Comparison of ENCODE assay signal across 8 mouse cellular contexts in the genomic region with DNA sequence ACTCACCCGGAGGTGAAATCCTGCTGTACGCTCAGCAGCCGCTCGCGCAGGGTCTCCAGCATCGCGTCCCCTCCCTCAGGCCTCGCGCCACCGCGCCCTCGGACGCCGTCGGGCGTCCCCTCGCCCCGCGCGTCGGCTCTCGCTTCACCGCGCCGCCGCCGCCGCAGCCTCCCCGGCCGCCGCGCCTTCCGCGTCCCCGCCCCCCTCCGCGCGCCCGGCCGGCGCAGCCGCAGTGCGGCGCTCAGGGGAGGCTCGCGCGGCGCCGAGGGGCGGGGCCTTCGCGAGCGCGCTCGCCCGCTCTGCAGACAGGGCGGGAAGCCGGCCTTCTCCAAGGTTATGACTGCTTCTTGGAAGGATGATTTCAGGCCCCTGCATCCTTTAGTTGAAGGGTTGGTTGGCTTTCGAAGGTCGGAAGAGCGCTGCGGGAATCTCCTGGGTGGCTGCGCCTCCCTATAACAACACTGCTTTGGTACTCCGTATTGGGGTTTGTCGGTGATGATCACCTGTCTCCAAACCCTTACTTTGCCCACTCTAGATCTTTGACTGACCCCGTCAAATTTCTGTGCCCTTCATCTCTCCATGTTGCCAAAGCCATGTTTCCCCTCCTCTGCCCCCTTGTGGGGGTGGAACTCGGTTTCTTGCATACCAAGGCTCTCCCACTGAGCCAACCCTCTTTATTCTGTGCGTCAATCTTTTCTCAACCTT. TPM values are rescaled to one million over a fixed set of nuclear protein-coding genes. Genes with fewer than 3 reads are reported as not detected.
DNase-seq lines count a peak whose midpoint lies in the region; ATAC-seq and TF ChIP-seq lines count a peak whose summit lies in the region.

Gene Dtnbp1, minus strand, starts transcription at position 237 of the 705 bp plus-strand sequence.

- TF ChIP-seq EP300 in MEL (IDR thresholded peaks at IDR 0.05; ENCODE audit: low read depth in 1 of 2, low read length in 2 of 2) = no peak

- peak within 1 kb of the TSS; percentile 68 for H3K27ac ChIP-seq in MEL (ENCODE audit: control insufficient read depth, low read depth, low read length)
- peak within 1 kb of the TSS; percentile 83 for H3K27ac ChIP-seq in cerebellum, adult 2 months (ENCODE audit: insufficient read depth, low read length)

- H3K9me3 ChIP-seq in MEL (replicated peaks; ENCODE audit: insufficient read depth, low read length) = no peaks in the 10 kb centered on the region

- no peaks in the 10 kb centered on the region for H3K27me3 ChIP-seq in MEL (ENCODE audit: control insufficient read depth in 1 of 2, insufficient read depth in 2 of 2, low read length in 2 of 2)
- H3K27me3 ChIP-seq in cerebellum, adult 2 months (ENCODE audit: control insufficient read depth, insufficient read depth, low read length) = no peaks in the 10 kb centered on the region

- WGBS in cerebellum, adult 2 months = under 1% methylated on average over 62 of the region's 68 CpGs

- peaks cover 0 to 12% of the 10 kb centered on the region in 2 experiments; a peak in 1 of 4 replicates for H3K4me1 ChIP-seq in MEL (ENCODE audit: control insufficient read depth in 1 of 2, insufficient read depth in 2 of 2, low read length in 2 of 2)
- peaks cover 5% of the 10 kb centered on the region; the same call in 1 of the 2 replicates for H3K4me1 ChIP-seq in cerebellum, adult 2 months (ENCODE audit: control insufficient read depth, insufficient read depth, low read length)

- peak; percentile 76 for DNase-seq in MEL (ENCODE audit: low read depth, low spot score)
- DNase-seq in cerebellum, adult 2 months = peak; percentile 76 to 78
- DNase-seq in forelimb bud, embryonic 11.5 days (ENCODE audit: low read depth, low spot score) = peak; percentile 70
- peak; percentile 67 to 81 for DNase-seq in layer of hippocampus, postnatal 10 days (ENCODE audit: low spot score in 2 of 2)
- DNase-seq in lung, postnatal 10 days = peak; percentile 75
- DNase-seq in ovary, postnatal 36 days (ENCODE audit: low spot score) = peak; percentile 83
- peak; percentile 83 for DNase-seq in thymus, postnatal 25 days

- TF ChIP-seq POLR2A in MEL (IDR thresholded peaks at IDR 0.05; ENCODE audit: control insufficient read depth in 1 of 2, insufficient read depth in 1 of 2, low read depth in 1 of 2, low read length in 2 of 2, poor library complexity in 1 of 2) = peak; percentile 76 to 90
- peak; percentile 89 for TF ChIP-seq POLR2A in cerebellum, adult 2 months (IDR thresholded peaks at IDR 0.05; ENCODE audit: borderline replicate concordance, insufficient read depth, low read length)

- peak within 1 kb of the TSS; percentile 80 for H3K9ac ChIP-seq in MEL (ENCODE audit: control insufficient read depth, low read depth, low read length, poor library complexity, severe bottlenecking)

- TF ChIP-seq CTCF in MEL (IDR thresholded peaks at IDR 0.05 in 2 of 3, conservative IDR thresholded peaks at IDR 0.05 in 1 of 3; ENCODE audit: control insufficient read depth in 1 of 3, insufficient read depth in 1 of 3, low read depth in 2 of 3, low read length in 3 of 3, poor library complexity in 1 of 3, severe bottlenecking in 1 of 3) = peak in 1 of 3 experiments; percentile 12; a peak in 1 of 6 replicates
- peak; percentile 31; the same call in 1 of the 2 replicates for TF ChIP-seq CTCF in cerebellum, adult 2 months (IDR thresholded peaks at IDR 0.05; ENCODE audit: borderline replicate concordance, insufficient read depth, low read depth, low read length)

- peaks cover 0 to 16% of the 10 kb centered on the region in 2 experiments; a peak in 2 of 4 replicates for H3K36me3 ChIP-seq in MEL (ENCODE audit: control insufficient read depth in 1 of 2, insufficient read depth in 2 of 2, low read length in 2 of 2)

- peaks cover 15% of the 10 kb centered on the region for H3K79me2 ChIP-seq in MEL (ENCODE audit: control insufficient read depth, insufficient read depth, low read length, poor library complexity)

- peak within 1 kb of the TSS; percentile 79 to 96 for H3K4me3 ChIP-seq in MEL (ENCODE audit: control insufficient read depth in 1 of 2, insufficient read depth in 1 of 2, low read depth in 2 of 2, low read length in 2 of 2)
- peak within 1 kb of the TSS; percentile 90 for H3K4me3 ChIP-seq in cerebellum, adult 2 months (replicated peaks; ENCODE audit: insufficient read depth, low read depth, low read length)

- no peak for TF ChIP-seq RAD21 in MEL (IDR thresholded peaks at IDR 0.05; ENCODE audit: low read depth, low read length)

- ATAC-seq in hematopoietic stem cell, adult 5-6 weeks (replicated peaks in 1 of 2; ENCODE audit: insufficient read depth in 1 of 2, low FRiP score in 2 of 2, low TSS enrichment in 1 of 2, low read depth in 1 of 2, poor library complexity in 2 of 2, severe bottlenecking in 2 of 2) = peak in 1 of 2 experiments; percentile 43; a peak in 2 of 4 replicates

TF ChIP-seq in MEL, 35 proteins besides CTCF, POLR2A, EP300 and RAD21:
- TF ChIP-seq ELF1 (IDR thresholded peaks at IDR 0.05; ENCODE audit: low read depth, low read length) = no peak
- TF ChIP-seq E2F4 (IDR thresholded peaks at IDR 0.05; ENCODE audit: borderline replicate concordance, low read depth, low read length) = peak; percentile 84; the same call in 1 of the 2 replicates
- no peak for TF ChIP-seq GATA1 (IDR thresholded peaks at IDR 0.05; ENCODE audit: low read depth, low read length)
- TF ChIP-seq SIN3A (IDR thresholded peaks at IDR 0.05; ENCODE audit: low read length) = no peak; the same call in 1 of the 2 replicates
- no peak for TF ChIP-seq HCFC1 (IDR thresholded peaks at IDR 0.05; ENCODE audit: low read depth, low read length)
- TF ChIP-seq BHLHE40 (IDR thresholded peaks at IDR 0.05; ENCODE audit: borderline replicate concordance, low read depth, low read length) = no peak
- peak; percentile 20; the same call in 1 of the 2 replicates for TF ChIP-seq MXI1 (IDR thresholded peaks at IDR 0.05; ENCODE audit: low read depth, low read length)
- TF ChIP-seq NELFE (IDR thresholded peaks at IDR 0.05; ENCODE audit: low read depth, low read length) = peak; percentile 51
- TF ChIP-seq NRF1 (IDR thresholded peaks at IDR 0.05; ENCODE audit: insufficient read depth, low read depth, low read length, poor library complexity, severe bottlenecking) = peak; percentile 78

RNA-seq across cellular contexts. Expression of gene Dtnbp1, which starts in this region (rescaled TPM):
- 24.2 and 26.7 TPM in 2 replicates for total RNA-seq in MEL (2012; rRNA removed)
- polyA plus RNA-seq in MEL (2012; ENCODE audit: insufficient read depth in 1 of 2, insufficient read length in 2 of 2, low read depth in 1 of 2, low replicate concordance in 2 of 2, missing spikeins in 1 of 2) = 10 to 100 TPM in 1 of 2 experiments, not detected in 1; 59.5 TPM
- 89.8 and 109 TPM in 2 replicates for polyA plus RNA-seq in cerebellum, adult 2 months (2012; rRNA removed)
- total RNA-seq in hematopoietic stem cell, adult 5-6 weeks (2017) = 105 and 121 TPM in 2 replicates
- total RNA-seq in layer of hippocampus, postnatal 10 days (2021) = 10 to 100 TPM; 92.2 to 94.2 TPM
